Mouse (Mus musculus): ENCODE results near the gene Pwp1.
"Not testable (repeated sequence)": the region's sequence is repeated elsewhere in the genome, so short reads cannot be mapped to it uniquely, and the experiment has no call there.

Pwp1 gene

DNA sequence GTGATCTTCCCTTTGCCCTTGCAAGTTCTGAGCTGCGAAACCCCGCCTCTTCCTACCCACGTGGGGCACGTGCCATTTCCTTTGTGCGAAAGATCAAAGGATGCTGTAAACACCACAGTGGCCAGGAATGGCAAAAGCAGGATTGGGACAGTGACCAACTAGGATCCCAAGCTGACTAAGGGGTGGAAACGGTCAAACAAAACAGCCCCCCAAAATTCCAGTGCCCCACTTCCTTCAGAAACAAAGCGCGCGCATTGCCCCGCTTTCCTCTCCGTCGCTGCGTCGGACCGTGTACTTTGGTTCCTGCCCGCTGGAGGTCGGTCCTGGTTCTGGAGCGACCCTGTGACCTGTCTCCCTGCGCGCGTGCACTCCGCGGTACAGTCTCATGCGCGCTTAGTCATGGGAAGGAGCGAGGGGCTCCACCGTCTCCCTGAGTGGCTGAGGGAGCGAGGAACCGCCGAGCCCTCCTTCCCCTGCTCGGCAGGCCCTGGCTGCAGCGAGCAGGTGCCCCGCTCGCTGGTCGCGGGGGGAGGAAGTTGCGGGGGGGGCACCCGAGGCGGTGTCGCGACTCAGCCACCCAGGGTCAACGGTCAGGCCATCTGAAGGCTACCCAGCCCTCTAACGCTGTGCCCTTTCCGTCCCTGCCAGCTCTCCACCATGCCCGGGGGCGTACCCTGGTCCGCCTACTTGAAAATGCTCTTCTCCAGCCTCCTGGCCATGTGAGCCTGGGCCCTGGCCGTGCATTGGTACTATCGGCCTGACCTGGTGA is at the start of gene Pwp1:
TSS of gene Pwp1 (plus strand) at position 410 of the 769 bp plus-strand sequence.
- peak; percentile 57 for DNase-seq (ENCODE audit: low spot score)

GRCm38 (mm10) chr10:85822143-85822696 is 7.1 kb upstream of the Pwp1 start:
- not testable (repeated sequence) for DNase-seq (ENCODE audit: low spot score)

GRCm38 (mm10) chr10:85823752-85824151 is 5.5 kb upstream of the Pwp1 start:
- not testable (repeated sequence) for DNase-seq (ENCODE audit: low spot score)

GRCm38 (mm10) chr10:85828722-85829084 is 591 bp upstream of the Pwp1 start:
- DNase-seq (ENCODE audit: low spot score) = not testable (repeated sequence)

- DNase-seq (ENCODE audit: low spot score) = no peak
Observed at GRCm38 (mm10) chr10:85846105-85846862, 17.0 kb downstream of the Pwp1 start.

DNA sequence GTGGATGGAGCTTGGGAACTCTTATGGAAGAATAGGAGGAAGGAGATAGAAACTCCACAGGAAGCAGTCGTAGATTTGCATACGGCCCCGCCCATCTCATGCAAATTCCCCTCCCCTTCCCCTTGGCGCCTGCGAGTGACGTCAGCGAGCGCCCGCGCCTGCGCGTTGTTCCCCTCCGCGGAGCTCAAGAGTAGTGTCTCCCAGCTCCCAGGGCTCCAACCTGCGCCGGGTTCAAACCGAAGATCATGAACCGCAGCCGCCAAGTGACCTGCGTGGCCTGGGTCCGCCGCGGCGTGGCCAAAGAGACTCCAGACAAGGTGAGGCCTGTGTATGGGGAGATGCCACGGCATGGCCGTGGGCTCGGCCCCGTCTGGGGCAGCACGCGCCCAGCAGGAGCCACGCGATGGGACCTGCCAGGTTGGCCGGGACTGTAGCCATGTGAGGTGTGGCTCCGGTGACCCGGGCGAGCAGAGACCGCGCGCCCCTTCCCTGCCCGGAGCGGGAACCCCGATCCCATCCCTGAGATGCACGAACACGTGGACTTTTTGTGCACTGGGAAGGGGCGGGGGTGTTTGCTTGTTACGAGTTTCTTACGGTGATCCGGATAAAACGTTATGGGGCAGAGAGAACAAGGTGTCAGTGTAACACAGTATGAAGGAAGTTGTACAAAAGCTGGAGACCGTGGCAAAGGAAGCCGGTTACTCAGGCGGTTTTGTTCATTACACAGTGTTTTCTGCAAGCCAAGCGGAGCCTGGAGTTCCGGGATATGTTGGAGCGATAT is 42.6 kb downstream of the Pwp1 start:
- DNase-seq (ENCODE audit: low spot score) = peak; percentile 93

DNA sequence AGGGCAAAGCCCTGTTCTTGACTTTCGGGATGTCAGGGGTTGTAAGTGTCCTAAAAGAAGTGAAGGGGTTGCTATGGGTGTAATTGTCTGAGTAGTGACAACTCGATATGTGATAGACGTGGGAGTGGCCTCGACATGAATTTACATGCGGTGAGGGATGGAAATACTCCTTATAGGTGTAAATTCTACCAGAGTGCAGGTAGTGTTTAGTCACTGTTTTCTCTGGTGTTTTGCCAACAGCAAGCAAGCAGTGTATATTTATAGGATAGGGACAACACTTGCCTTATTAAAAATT is 43.1 kb downstream of the Pwp1 start:
- DNase-seq (ENCODE audit: low spot score) = no peak

DNA sequence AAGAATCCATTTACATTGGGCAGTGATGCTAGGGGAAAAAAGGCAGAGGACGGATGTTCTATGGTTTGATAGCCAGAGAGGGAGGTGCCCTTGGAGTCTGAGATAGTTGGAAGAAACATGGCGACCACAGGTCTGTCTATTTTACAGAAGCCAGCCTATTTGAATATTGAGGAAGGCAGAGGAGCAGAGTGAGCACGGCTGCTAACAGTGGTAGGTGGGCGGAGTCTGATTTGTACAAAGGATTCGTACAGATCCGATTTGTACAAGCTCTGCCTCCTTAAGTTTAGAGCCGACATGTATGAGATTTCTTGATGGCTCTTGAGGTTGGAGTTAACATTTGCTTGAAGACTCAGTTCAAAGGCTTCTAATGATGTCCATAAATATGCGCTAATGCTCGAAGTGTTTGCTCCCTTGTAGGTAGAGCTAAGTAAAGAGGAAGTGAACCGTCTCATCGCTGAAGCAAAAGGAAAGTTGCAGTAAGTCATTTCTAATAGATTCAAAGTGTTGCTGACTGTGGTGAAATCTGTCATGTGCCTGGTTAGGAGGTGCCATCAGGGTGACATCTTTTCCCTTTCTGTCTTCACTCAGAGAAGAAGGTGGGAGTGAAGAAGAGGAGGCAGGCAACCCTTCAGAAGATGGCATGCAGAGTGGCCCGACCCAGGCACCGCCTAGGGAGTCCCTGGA is 44.7 kb downstream of the Pwp1 start:
- DNase-seq (ENCODE audit: low spot score) = no peak

- no peak for DNase-seq (ENCODE audit: low spot score)
Observed at GRCm38 (mm10) chr10:85875812-85876211, 46.5 kb downstream of the Pwp1 start.

GRCm38 (mm10) chr10:85879886-85880486 is 50.7 kb downstream of the Pwp1 start:
- DNase-seq (ENCODE audit: low spot score) = no peak

GRCm38 (mm10) chr10:85916498-85917309 is 87.4 kb downstream of the Pwp1 start, which contains the start of gene Prdm4:
Gene Prdm4, minus strand, starts transcription at chr10:85917142.
- DNase-seq (ENCODE audit: low spot score) = peak; percentile 99

DNA sequence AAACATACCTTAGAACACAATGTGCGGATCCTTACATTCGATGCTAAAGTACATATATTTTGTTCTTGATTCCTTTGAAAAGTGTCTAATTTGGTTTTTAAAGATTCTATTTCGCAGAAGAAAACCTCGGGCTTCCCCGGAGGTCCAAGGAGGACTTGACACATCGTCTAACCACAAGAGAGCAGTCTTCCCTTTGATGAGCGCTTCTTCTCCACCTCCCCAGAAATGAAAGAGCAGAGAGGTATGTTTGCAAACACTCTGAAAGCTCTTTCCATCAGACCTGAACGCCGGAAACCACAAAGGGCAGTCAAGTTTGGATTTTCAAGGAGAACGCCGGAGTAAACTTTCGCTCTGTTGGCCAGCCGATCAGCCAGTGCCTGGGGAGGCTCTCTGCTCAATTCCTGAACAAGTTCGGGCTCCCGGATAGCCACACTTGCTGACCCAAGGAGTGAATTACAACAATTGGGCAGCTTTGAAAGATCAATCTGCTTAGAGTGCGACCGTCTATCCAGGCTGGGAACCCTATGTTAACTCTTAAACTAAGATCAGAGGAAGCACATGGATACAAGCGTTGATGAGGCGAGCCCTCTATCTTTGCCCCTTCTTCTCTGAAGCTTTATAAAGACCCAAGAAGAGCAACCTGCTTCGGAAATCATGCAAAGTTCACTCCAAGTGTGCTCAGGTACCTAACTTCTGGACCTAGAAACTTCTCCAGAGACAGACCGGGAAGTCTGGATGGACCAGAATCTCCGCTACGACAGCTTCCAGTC is 98.6 kb downstream of the Pwp1 start, which contains the start of gene Ascl4:
TSS of gene Ascl4 (plus strand) at position 6 of the 770 bp plus-strand sequence.
- DNase-seq (ENCODE audit: low spot score) = peak; percentile 48

DNA sequence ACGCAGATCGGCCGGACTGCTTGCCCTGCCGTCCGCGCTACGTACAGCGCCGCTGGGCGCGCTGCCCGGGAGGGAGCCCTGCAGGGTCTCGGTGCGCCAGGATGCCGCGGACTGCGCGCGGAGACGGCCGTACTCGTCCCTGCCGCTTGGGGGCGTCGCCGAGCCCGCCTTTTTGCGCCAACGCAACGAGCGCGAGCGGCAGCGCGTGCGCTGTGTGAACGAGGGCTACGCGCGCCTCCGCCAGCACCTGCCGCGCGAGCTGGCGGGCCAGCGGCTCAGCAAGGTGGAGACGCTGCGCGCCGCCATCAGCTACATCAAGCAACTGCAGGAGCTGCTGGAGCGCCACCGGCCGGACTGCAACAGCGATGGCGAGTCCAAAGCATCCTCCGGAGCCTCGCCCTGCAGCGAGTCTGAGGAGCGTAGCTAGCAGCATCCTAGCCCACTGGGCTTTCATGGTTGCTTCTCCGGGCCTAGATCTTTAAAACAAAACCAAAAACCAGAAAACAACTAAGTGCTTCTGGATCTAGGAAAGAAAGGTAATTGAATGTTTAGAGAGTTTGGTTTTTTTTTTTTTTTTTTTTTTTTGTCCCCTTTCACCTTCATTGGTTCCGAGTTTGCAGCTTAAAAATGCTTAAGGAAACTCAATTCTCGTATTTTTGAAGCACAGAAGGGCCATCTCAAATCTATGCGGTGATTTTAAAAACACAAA is 99.4 kb downstream of the Pwp1 start:
- peak; percentile 88 for DNase-seq (ENCODE audit: low spot score)

DNA sequence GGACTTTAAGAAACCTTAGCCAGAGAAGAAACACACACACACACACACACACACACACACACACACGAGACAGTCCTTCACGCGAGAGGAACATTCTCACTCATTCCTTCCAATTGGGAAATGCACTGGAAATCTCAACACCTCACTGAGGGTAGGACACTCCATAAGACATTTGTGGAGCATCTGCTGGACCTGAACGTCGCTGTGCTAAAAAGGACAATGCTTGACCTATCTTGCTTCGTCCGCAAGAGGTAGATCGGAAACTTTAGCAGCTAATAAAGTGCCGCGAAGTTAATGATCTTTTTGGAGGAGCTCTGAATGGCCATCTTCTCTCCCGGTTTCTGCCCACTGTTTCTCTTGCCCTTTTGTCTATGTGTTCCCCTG is 99.9 kb downstream of the Pwp1 start:
- peak; percentile 49 for DNase-seq (ENCODE audit: low spot score)

GRCm38 (mm10) chr10:85929962-85930361 is 100.7 kb downstream of the Pwp1 start:
- DNase-seq (ENCODE audit: low spot score) = no peak

DNA sequence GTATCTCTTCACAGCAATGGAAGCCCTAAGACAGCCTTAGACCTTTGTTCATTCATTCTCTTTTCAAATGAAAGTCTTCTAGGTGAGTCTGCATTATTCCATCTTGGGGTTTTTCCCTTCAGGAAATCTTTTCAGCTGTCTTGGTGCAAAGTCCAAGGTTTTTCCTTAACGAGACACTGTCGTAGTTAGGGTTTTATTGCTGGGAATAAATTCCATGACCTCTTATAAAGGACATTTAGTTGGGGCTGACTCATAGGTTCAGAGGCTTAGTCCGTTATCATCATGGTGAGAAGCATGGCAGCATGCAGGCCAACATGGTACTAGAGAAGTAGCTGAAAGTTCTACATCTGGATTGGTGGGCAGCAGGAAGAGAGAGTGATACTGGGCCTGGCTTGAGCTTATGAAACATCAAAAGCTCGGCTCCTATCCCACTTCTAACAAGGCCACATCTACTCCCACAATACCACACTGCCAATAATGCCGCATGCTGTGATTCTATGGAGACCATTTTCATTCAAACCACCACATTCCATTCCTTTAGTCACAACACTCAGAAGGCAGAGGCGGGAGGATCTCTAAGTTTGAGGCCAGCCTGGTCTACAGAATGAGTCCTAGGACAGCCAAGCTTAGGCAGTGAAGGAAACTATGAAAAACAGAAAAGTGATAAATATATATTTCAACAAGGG is 107.1 kb downstream of the Pwp1 start:
- DNase-seq (ENCODE audit: low spot score) = no peak
